Mouse (Mus musculus): ENCODE results near the gene 2310007B03Rik. TPM values are rescaled to one million over a fixed set of nuclear protein-coding genes. Genes with fewer than 3 reads are reported as not detected.

Gene 2310007B03Rik
- polyA plus RNA-seq, 1 experiment from 2014 or later, result 1.4 TPM

DNA sequence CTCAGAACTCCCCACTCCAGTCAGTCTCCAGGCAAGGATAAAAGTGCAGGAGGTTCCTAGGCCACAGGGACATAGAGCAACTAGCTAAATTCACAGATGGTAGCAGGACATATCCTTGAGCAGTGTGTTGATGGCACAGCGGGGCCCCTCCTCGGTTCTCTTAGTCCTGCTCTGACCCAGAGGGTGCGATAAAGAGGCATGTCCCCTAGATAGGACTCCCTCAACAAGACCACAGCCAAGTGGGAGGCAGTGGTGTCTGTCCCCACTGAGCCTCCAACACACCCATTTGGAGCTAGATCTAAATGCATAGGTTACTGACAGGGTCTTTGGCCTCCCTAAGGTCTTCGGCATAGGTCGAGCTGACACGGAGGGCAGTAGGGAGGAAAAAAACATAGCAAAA lies 15.1 kb upstream of the 2310007B03Rik start:
- peaks cover 11% of the 10 kb centered on the region; the same call in 1 of the 2 replicates for H3K27me3 ChIP-seq (ENCODE audit: low read depth, poor library complexity, severe bottlenecking)

DNA sequence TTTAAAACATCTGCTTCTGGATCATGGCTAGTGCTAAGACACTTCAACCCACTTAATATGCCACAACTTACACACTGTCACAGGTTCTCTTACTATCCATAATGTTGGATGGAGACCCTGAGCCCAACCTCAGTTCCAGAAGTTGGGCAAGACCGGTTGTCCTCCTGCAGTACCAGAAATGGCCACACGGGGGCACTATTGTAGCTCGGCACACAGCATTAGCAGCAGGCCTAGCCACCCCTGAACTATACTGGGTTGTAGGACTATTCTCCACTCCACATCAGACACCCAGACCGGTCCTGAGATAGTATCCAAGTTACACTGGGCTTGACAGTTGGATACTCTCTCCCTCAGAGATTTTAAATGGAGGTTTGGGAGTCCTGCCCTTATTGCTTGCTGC lies 13.7 kb upstream of the 2310007B03Rik start:
- DNase-seq (ENCODE audit: low spot score), result peak; percentile 99
- Histone ChIP-seq H3K36me3 (no peaks in the 10 kb centered on the region), H3K4me3 (no peak overlapping the region), H3K27me3 (ENCODE audit: low read depth, poor library complexity, severe bottlenecking) (peaks cover 11% of the 10 kb centered on the region; the same call in 1 of the 2 replicates), H3K27ac (peak overlapping the region; percentile 92; the same call in 1 of the 2 replicates), H3K4me1 (peaks cover 47% of the 10 kb centered on the region), H3K9me3 (replicated peaks) (no peaks in the 10 kb centered on the region)
- 2% methylated on average over 4 of the region's 4 CpGs for WGBS

More for the DNA sequence above, 15.1 kb upstream of the 2310007B03Rik start:
- Histone ChIP-seq H3K4me1 (peaks cover 58% of the 10 kb centered on the region), H3K4me3 (peak overlapping the region; percentile 49), H3K36me3 (no peaks in the 10 kb centered on the region), H3K27ac (peak overlapping the region; percentile 92), H3K9me3 (replicated peaks) (no peaks in the 10 kb centered on the region)
- WGBS, result 15% methylated on average over 6 of the region's 6 CpGs
- DNase-seq (ENCODE audit: low spot score), result peak; percentile 60

DNA sequence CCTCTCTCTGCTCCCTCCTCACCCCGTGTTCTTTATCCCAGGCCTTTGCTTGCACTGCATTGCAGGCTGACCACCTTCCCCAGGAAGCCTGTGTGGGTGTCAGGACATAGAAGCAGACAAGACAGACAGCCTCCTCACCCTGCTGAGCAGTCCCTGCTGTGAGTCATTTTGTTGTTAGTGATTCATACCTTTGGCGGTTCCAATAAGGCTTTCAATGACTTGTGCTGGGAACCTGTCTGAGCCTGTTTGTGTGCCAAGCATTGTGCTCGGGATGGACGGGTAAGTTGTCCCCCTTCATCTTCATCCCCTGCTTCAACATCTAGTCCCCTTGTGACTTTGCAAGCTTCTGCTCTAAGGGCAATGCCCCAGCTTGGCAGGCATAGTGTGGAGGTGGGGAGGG lies 12.9 kb upstream of the 2310007B03Rik start:
- 71% methylated on average over 4 of the region's 4 CpGs for WGBS
- H3K4me3 ChIP-seq, result no peak overlapping the region
- no peaks in the 10 kb centered on the region for H3K36me3 ChIP-seq
- no peak for DNase-seq (ENCODE audit: low spot score)
- peaks cover 47% of the 10 kb centered on the region for H3K4me1 ChIP-seq
- H3K9me3 ChIP-seq (replicated peaks), result no peaks in the 10 kb centered on the region
- peaks cover 11% of the 10 kb centered on the region; the same call in 1 of the 2 replicates for H3K27me3 ChIP-seq (ENCODE audit: low read depth, poor library complexity, severe bottlenecking)
- peak overlapping the region; percentile 38; the same call in 1 of the 2 replicates for H3K27ac ChIP-seq

DNA sequence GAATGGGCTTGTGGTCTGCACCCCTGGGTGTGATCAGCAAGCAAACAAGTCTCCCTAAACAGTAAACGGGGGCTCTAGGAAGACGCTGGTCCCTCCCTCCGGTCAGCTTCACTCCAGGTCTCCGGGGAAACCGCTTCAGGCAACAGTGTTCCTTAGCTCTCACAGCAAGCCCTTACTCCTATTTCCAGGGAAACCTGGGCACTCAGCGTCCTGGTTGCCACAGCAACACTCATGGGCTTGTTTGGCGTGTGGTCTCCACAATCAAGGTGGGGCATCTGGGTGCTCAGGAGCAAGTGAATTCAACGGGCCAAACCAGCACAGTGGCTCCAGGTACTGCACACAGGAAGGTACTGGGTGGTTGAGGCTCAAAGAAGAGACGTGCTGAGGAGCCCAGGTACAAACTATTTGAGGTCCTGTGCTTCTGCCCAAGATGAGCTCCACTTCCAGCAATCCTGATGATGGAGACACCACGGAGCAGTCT lies 7.6 kb upstream of the 2310007B03Rik start, which contains the start of gene Crocc2:
TSS of gene Crocc2 (plus strand) at position 431 of the 481 bp plus-strand sequence.
- H3K4me3 ChIP-seq, result no peak within 1 kb of the TSS
- no peaks in the 10 kb centered on the region for H3K9me3 ChIP-seq (replicated peaks)
- no peak within 1 kb of the TSS for H3K27ac ChIP-seq
- 63% methylated on average over 10 of the region's 10 CpGs for WGBS
- no peak for DNase-seq (ENCODE audit: low spot score)
- H3K4me1 ChIP-seq, result peaks cover 9% of the 10 kb centered on the region
- peaks cover 4% of the 10 kb centered on the region; the same call in 1 of the 2 replicates for H3K27me3 ChIP-seq (ENCODE audit: low read depth, poor library complexity, severe bottlenecking)
- no peaks in the 10 kb centered on the region for H3K36me3 ChIP-seq

DNA sequence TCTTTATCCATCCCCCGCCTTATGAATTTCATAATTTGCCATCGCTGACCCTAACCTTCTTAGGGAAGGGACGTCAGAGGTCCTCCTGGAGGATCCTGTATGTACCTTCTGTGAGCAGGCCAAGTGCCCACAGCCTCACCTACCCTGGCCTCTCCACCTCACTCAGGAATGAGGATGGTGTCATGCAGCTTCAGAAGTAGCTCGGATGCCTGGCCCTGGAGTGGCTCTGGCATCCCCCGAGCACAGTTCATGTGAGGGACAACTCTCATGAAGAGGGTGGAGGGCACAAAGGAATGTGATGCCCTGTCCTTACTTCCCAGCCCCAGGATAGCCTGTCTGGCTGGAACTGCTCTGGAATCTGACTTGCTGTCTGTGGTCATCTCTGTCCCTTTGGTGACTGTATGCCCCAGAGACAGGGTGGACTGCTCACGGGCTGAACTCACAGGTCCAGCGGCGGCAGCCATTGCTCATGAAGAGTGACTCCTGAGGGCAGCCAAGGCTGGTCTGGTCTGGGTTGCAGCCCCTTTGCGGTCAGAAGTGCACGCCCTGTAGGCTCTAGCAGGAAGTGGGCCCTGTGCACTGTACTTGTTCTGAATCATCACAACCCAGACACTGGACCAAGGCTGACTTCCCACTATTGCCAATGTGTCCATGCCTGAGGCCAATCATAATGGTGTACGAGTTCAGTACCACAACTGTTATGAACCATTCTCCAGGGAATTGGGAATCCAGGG lies 5.8 kb upstream of the 2310007B03Rik start:
- Histone ChIP-seq H3K4me3 (no peak overlapping the region), H3K9me3 (replicated peaks) (no peaks in the 10 kb centered on the region), H3K27ac (no peak overlapping the region), H3K36me3 (no peaks in the 10 kb centered on the region), H3K27me3 (ENCODE audit: low read depth, poor library complexity, severe bottlenecking) (no peaks in the 10 kb centered on the region), H3K4me1 (peaks cover 9% of the 10 kb centered on the region)
- DNase-seq (ENCODE audit: low spot score), result no peak
- 87% methylated on average over 11 of the region's 11 CpGs for WGBS

DNA sequence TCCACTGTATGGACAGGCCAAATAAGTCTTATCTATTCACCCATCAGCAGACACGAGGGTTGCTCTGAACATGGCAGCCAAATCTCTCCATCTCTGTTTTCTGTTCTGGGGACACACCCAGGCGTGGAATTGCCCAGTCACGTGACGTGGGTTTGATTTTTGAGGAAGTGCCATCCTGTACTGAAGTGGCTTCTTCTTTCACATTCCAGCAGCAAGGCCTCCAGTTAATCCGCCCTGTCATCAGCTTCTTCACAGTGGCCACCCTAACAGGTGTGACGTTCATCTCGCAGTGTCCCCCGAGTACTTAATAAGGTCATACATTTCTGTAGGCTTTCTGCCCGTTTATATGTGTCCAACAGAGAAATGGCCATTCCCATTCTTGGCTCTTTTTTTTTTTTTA lies 4.7 kb upstream of the 2310007B03Rik start:
- H3K4me3 ChIP-seq, result no peak overlapping the region
- no peak overlapping the region for H3K27ac ChIP-seq
- 85% methylated on average over 9 of the region's 9 CpGs for WGBS
- H3K4me1 ChIP-seq, result peaks cover 14% of the 10 kb centered on the region
- H3K36me3 ChIP-seq, result no peaks in the 10 kb centered on the region
- no peak for DNase-seq (ENCODE audit: low spot score)
- H3K27me3 ChIP-seq (ENCODE audit: low read depth, poor library complexity, severe bottlenecking), result no peaks in the 10 kb centered on the region
- H3K9me3 ChIP-seq (replicated peaks), result no peaks in the 10 kb centered on the region

DNA sequence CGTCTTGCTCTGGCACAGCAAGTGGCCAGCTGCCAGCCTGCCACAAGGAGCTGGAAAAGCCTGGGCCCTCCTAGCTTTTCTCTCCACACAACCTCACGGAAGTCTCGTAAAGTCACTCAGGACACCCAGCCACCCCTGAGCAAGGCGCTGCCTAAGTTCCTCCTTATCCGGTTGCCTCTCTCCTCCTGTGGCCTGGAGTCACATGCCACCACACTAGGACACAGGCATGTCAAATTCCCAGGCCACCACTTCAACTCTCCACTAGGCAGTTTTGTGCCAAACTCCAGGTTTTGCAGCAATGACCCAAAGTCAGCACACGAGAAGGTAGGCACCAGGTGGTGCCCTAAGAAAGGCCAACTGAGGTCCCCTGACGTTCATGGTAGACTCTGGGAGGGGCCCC lies 1.8 kb upstream of the 2310007B03Rik start:
- Histone ChIP-seq H3K4me3 (no peak overlapping the region), H3K4me1 (peaks cover 7% of the 10 kb centered on the region; the same call in 1 of the 2 replicates), H3K27ac (no peak overlapping the region), H3K27me3 (ENCODE audit: low read depth, poor library complexity, severe bottlenecking) (no peaks in the 10 kb centered on the region), H3K36me3 (no peaks in the 10 kb centered on the region), H3K9me3 (replicated peaks) (no peaks in the 10 kb centered on the region)
- WGBS, result 88% methylated on average over 7 of the region's 7 CpGs
- DNase-seq (ENCODE audit: low spot score), result no peak

DNA sequence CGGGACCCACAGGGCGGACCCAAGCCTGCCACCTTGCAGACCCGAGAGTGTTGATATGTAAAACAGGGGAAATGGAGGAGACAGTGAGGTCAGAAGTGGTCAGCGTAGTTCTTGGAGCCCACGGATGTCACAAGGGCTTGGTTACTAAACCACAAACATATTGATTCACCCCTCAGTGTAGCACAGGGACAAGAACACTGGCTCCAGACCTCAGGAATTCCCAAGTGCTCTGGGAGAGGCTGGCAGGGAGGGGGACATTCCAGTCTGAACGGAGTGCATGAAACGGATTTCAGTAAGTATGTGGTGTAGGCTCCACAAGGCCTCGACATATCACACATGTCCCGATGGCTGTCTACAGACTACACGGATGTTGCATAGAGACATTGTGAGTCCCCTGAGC lies 1.2 kb upstream of the 2310007B03Rik start:
- 84% methylated on average over 10 of the region's 10 CpGs for WGBS
- Histone ChIP-seq H3K4me1 (peaks cover 7% of the 10 kb centered on the region; the same call in 1 of the 2 replicates), H3K9me3 (replicated peaks) (no peaks in the 10 kb centered on the region), H3K36me3 (no peaks in the 10 kb centered on the region), H3K27me3 (ENCODE audit: low read depth, poor library complexity, severe bottlenecking) (no peaks in the 10 kb centered on the region), H3K4me3 (no peak overlapping the region), H3K27ac (no peak overlapping the region)
- no peak for DNase-seq (ENCODE audit: low spot score)

DNA sequence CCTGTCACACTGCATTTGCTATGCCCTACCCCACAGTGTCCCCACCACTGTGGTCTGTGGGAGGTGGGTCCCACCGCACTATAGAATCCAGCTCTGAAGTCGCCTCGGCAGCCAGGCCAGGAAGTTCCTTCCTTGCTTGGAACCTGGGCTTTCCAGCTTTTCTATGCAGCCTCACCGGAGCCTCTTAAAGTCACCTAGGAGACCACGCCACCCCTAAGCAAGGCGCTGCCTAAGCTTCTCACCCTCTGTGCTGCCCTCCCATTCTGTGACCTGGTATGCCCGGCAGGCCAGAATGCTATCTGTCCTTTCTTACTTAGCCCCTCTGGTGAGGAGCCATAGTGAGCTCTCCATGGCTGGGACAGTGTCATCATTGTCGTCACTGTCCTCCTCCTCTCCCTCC lies 602 bp upstream of the 2310007B03Rik start:
- Histone ChIP-seq H3K4me3 (no peak overlapping the region), H3K36me3 (no peaks in the 10 kb centered on the region), H3K4me1 (peaks cover 7% of the 10 kb centered on the region; the same call in 1 of the 2 replicates), H3K27ac (peak overlapping the region; percentile 47; the same call in 1 of the 2 replicates), H3K9me3 (replicated peaks) (no peaks in the 10 kb centered on the region), H3K27me3 (ENCODE audit: low read depth, poor library complexity, severe bottlenecking) (no peaks in the 10 kb centered on the region)
- no peak for DNase-seq (ENCODE audit: low spot score)
- WGBS, result 83% methylated on average over 8 of the region's 8 CpGs

DNA sequence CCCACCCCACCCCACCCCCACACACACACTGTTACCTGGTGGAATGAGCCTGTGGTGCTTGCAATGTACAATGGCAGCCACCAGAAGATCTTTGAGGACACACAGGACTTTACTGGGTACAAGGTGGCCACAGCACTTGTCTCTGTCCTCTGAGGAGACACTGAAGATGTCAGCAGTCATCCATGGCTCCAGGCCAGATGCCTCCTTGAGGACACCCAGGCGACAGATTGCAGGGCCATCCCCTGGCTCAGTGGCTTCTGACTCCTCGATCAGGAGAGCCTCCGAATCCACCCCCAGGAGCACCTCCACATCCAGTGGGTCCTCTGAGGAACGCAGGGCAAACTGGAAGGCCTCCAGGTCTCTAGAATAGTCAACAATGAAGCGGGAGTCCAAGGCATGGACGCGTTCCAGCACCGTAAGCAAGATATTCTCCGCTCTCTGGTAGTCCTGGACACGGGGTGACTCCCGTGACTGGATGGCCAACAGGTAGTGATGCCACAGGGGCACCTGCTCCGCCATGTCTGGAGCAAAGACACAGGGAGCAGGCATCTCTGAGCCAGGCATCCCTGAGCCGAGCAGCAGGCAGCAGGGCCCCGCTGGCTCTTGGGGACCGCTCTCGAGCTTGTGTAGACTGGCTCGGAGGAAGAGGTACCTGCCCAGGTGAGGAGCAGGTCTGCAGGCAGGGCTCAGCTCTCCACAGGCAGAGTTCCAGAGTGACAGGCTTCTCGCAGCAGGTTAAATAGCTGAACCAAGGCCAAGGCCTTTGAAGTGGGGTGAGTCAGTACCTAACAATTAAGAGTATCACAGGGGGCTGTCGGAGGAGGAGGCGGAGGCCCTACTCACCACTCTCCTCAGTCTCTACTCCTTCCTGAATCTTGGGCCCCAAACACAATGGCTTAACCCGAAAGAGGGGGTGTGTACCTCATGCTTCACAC lies 915 bp downstream of the 2310007B03Rik start:
- WGBS, result 81% methylated on average over 21 of the region's 21 CpGs
- no peak for DNase-seq (ENCODE audit: low spot score)

DNA sequence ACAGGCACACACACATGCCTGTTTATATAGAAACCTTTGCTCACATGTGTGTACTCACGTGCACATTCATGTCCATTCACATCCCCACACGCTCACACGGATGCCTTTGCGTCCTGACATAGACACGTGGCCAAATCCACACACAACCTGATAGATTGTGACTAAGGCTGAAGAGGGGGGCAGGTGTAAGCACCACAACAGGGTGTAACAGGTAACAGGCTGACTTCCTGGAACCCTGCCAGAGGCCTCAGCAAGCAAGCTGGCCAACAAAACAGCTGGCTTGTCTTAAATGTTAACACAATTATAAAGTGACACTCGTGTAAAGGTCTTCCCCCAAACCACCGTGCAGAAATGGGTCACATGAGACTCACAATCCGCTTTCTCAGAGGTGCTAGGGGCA lies 1.8 kb downstream of the 2310007B03Rik start:
- H3K27ac ChIP-seq, result no peak overlapping the region
- WGBS, result 83% methylated on average over 8 of the region's 8 CpGs
- DNase-seq (ENCODE audit: low spot score), result no peak
- no peak overlapping the region for H3K4me3 ChIP-seq
- no peaks in the 10 kb centered on the region for H3K36me3 ChIP-seq
- H3K27me3 ChIP-seq (ENCODE audit: low read depth, poor library complexity, severe bottlenecking), result no peaks in the 10 kb centered on the region
- H3K4me1 ChIP-seq, result peaks cover 7% of the 10 kb centered on the region; the same call in 1 of the 2 replicates
- H3K9me3 ChIP-seq (replicated peaks), result no peaks in the 10 kb centered on the region

More for the DNA sequence above, 915 bp downstream of the 2310007B03Rik start:
- H3K27ac ChIP-seq, result peak overlapping the region; percentile 56; the same call in 1 of the 2 replicates
- H3K36me3 ChIP-seq, result no peaks in the 10 kb centered on the region
- H3K4me1 ChIP-seq, result peaks cover 7% of the 10 kb centered on the region; the same call in 1 of the 2 replicates
- H3K9me3 ChIP-seq (replicated peaks), result no peaks in the 10 kb centered on the region
- H3K27me3 ChIP-seq (ENCODE audit: low read depth, poor library complexity, severe bottlenecking), result no peaks in the 10 kb centered on the region
- H3K4me3 ChIP-seq, result no peak overlapping the region

DNA sequence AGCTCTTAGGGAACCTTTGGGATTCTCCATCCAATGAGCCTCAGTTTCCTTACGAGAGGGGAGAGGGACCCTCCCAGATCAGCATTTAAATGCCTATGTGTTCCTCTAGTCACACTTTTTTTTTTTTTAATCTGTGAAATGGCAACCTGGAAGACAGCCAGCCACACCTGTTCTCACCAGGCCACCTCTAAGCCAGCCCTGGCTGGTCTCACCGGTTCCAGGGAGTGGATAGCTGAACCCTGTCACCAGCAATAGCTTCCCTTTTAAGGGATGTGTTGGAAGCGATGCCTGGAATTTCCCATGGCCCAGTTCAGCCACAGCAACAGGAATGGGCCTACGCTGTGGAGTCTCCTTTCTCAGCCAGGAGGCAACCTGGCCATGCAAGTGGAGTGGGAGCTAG lies 3.2 kb downstream of the 2310007B03Rik start:
- H3K4me1 ChIP-seq, result peaks cover 7% of the 10 kb centered on the region; the same call in 1 of the 2 replicates
- no peak for DNase-seq (ENCODE audit: low spot score)
- H3K9me3 ChIP-seq (replicated peaks), result no peaks in the 10 kb centered on the region
- no peak overlapping the region for H3K27ac ChIP-seq
- H3K27me3 ChIP-seq (ENCODE audit: low read depth, poor library complexity, severe bottlenecking), result no peaks in the 10 kb centered on the region
- no peak overlapping the region for H3K4me3 ChIP-seq
- H3K36me3 ChIP-seq, result no peaks in the 10 kb centered on the region
- WGBS, result 84% methylated on average over 4 of the region's 4 CpGs
